Comparison of ENCODE assay signal across 13 mouse cellular contexts in the genomic region with DNA sequence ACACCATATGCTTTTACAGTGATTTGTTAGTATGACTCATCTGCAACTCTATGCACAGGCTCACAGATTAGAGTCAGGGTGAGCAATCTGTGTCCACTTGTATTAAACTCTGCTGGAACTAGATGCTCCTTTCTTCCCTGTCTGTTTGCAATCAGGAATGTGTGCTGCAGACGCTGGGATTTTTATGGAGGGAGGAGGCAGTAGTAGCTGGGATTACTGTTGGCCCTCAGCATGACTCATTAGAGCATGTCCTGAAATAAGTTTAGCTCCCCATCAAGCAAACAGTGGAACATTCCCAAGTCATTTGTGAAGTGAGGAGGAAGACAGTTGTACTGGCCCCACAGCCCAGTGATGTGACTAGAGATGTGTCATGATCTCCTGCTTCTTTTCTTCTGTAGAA. TPM values are rescaled to one million over a fixed set of nuclear protein-coding genes. Genes with fewer than 3 reads are reported as not detected.
DNase-seq lines count a peak whose midpoint lies in the region; ATAC-seq and TF ChIP-seq lines count a peak whose summit lies in the region.
"Had no signal": no experiment of that assay in that cellular context is flagged by ENCODE, and none has a peak within 500 bp of the region (broad histone marks: within the 10 kb centered on the region; RNA-seq: fewer than 3 reads in every experiment).

No protein-coding gene starts in this region.

- H3K9me3 ChIP-seq in kidney, postnatal 0 days (replicated peaks; ENCODE audit: low read length): no peaks in the 10 kb centered on the region
- no peaks in the 10 kb centered on the region for H3K9me3 ChIP-seq in heart, embryonic 14.5 days (ENCODE audit: control insufficient read depth, low read length)
- no peaks in the 10 kb centered on the region for H3K9me3 ChIP-seq in hindbrain, embryonic 13.5 days
- H3K9me3 ChIP-seq: liver, embryonic 13.5 days had no signal

- H3K27me3 ChIP-seq in kidney, postnatal 0 days (ENCODE audit: insufficient read depth, low read length): no peaks in the 10 kb centered on the region
- H3K27me3 ChIP-seq in Patski: no peaks in the 10 kb centered on the region
- H3K27me3 ChIP-seq in heart, embryonic 14.5 days (ENCODE audit: control insufficient read depth, insufficient read depth, low read length): no peaks in the 10 kb centered on the region
- no peaks in the 10 kb centered on the region for H3K27me3 ChIP-seq in hindbrain, embryonic 13.5 days
- H3K27me3 ChIP-seq: liver, embryonic 13.5 days had no signal

- CTCF ChIA-PET in Patski (lab: Charles Lee): interaction anchor here (1.9 kb wide), 1 partner anchor 13 kb away, joined by 5 read pairs; no protein-coding TSS in a partner anchor

- H3K4me2 ChIP-seq in kidney, postnatal 0 days (ENCODE audit: low read length): no peak overlapping the region
- no peak overlapping the region for H3K4me2 ChIP-seq in heart, embryonic 14.5 days (ENCODE audit: low read length)
- no peak overlapping the region for H3K4me2 ChIP-seq in hindbrain, embryonic 13.5 days
- H3K4me2 ChIP-seq: liver, embryonic 13.5 days had no signal

- no peak overlapping the region for H3K9ac ChIP-seq in kidney, postnatal 0 days (ENCODE audit: low read depth, low read length)
- H3K9ac ChIP-seq in heart, embryonic 14.5 days (ENCODE audit: low read length): no peak overlapping the region
- H3K9ac ChIP-seq in hindbrain, embryonic 13.5 days: no peak overlapping the region
- H3K9ac ChIP-seq: liver, embryonic 13.5 days had no signal

- ATAC-seq in kidney, postnatal 0 days (replicated peaks; ENCODE audit: low FRiP score, low read depth): no peak
- ATAC-seq in Patski: peak; percentile 74
- no peak for ATAC-seq in heart, embryonic 14.5 days (ENCODE audit: insufficient number of reproducible peaks, insufficient read depth, low FRiP score, low read depth)
- no peak for ATAC-seq in hindbrain, embryonic 13.5 days (ENCODE audit: low FRiP score)
- ATAC-seq: activated CD4-positive, CD25-positive, alpha-beta regulatory T cell, adult 4 months had no signal

- in situ Hi-C loops in Patski (cut with MboI; ENCODE audit: low pct_unique_long_range_greater_than_20kb): no loop called here

- 18% methylated on average over 1 of the region's 1 CpGs for WGBS in kidney, postnatal 0 days
- 6% methylated on average over 1 of the region's 1 CpGs for WGBS in heart, embryonic 14.5 days
- 48% methylated on average over 1 of the region's 1 CpGs for WGBS in hindbrain, embryonic 13.5 days

- POLR2A ChIA-PET in Patski (lab: Charles Lee): no interaction called here

- H3K27ac ChIP-seq in kidney, postnatal 0 days: no peak overlapping the region
- H3K27ac ChIP-seq in heart, embryonic 14.5 days (replicated peaks in 1 of 2; ENCODE audit: control insufficient read depth in 1 of 2, insufficient read depth in 1 of 2, low read depth in 2 of 2, low read length in 2 of 2): peak overlapping the region; percentile 7 to 61; a peak in 3 of 4 replicates
- no peak overlapping the region for H3K27ac ChIP-seq in hindbrain, embryonic 13.5 days
- H3K27ac ChIP-seq: left cerebral cortex, adult 2 months; liver, embryonic 13.5 days had no signal

- H3K4me1 ChIP-seq in kidney, postnatal 0 days (replicated peaks; ENCODE audit: insufficient read depth, low read length): no peaks in the 10 kb centered on the region; the same call in 1 of the 2 replicates
- peaks cover 15 to 38% of the 10 kb centered on the region in 2 experiments for H3K4me1 ChIP-seq in heart, embryonic 14.5 days (ENCODE audit: control insufficient read depth in 2 of 2, insufficient read depth in 2 of 2, low read length in 2 of 2)
- no peaks in the 10 kb centered on the region for H3K4me1 ChIP-seq in hindbrain, embryonic 13.5 days (replicated peaks)

- DNase-seq in kidney, postnatal 0 days (ENCODE audit: low spot score): peak; percentile 19
- DNase-seq in kidney, postnatal 14 days: no peak
- peak; percentile 93 for DNase-seq in 3T3-L1 (ENCODE audit: low read depth, low spot score)
- DNase-seq in Patski (ENCODE audit: low read depth, low spot score): no peak
- DNase-seq in layer of hippocampus, adult 8-10 months (ENCODE audit: low spot score in 2 of 2): no peak
- no peak for DNase-seq in cerebellum, postnatal 14 days
- DNase-seq: cerebellum, postnatal 36 days; kidney, adult 9 months; liver, embryonic 13.5 days had no signal

- H3K4me3 ChIP-seq in kidney, postnatal 0 days (replicated peaks; ENCODE audit: low read depth, low read length): no peak overlapping the region
- H3K4me3 ChIP-seq in heart, embryonic 14.5 days (ENCODE audit: control insufficient read depth in 1 of 2, insufficient read depth in 1 of 2, low read depth in 1 of 2, low read length in 2 of 2): no peak overlapping the region
- no peak overlapping the region for H3K4me3 ChIP-seq in hindbrain, embryonic 13.5 days
- H3K4me3 ChIP-seq: left cerebral cortex, adult 2 months; liver, embryonic 13.5 days had no signal

- no peak for TF ChIP-seq CTCF in kidney, postnatal 0 days (IDR thresholded peaks at IDR 0.05; ENCODE audit: low read depth)
- TF ChIP-seq CTCF in Patski (IDR thresholded peaks at IDR 0.05): no peak

- H3K36me3 ChIP-seq in kidney, postnatal 0 days (ENCODE audit: insufficient read depth, low read length): no peaks in the 10 kb centered on the region
- H3K36me3 ChIP-seq in heart, embryonic 14.5 days (ENCODE audit: control insufficient read depth, insufficient read depth, low read length): no peaks in the 10 kb centered on the region
- no peaks in the 10 kb centered on the region for H3K36me3 ChIP-seq in hindbrain, embryonic 13.5 days
- H3K36me3 ChIP-seq: liver, embryonic 13.5 days had no signal

RNA-seq across cellular contexts. Expression of gene Pcdh7, which starts 38.0 kb away (rescaled TPM):
- polyA plus RNA-seq in kidney, postnatal 0 days (2015; fragmentation: Nextera tagmentation; extraction: Ambion mirVana): 3.5 and 3.6 TPM in 2 replicates
- polyA plus RNA-seq in Patski (2021): 139 TPM
- 32.9 and 35.6 TPM in 2 replicates for polyA plus RNA-seq in heart, embryonic 14.5 days (2014; fragmentation: Nextera tagmentation; extraction: Ambion mirVana)
- 10 to 100 TPM; 67.4 to 71.7 (median 69.7) TPM for total RNA-seq in layer of hippocampus, adult 8-10 months (2022)
- 20.0 and 22.6 TPM in 2 replicates for polyA plus RNA-seq in hindbrain, embryonic 13.5 days (2015; fragmentation: Nextera tagmentation; extraction: Ambion mirVana)
- polyA plus RNA-seq: activated CD4-positive, CD25-positive, alpha-beta regulatory T cell, adult 4 months had no signal

Comparison
In these comparisons a context has a peak if more than half of its experiments do, and no peak if none do; other contexts are left out.
1. DNase-seq: peak in kidney, postnatal 0 days (single experiment) and 3T3-L1 (single experiment); none in kidney, postnatal 14 days (single experiment), Patski (single experiment), layer of hippocampus, adult 8-10 months (0 of 2) and cerebellum, postnatal 14 days (0 of 2).
2. H3K27ac ChIP-seq: peak in heart, embryonic 14.5 days (2 of 2); none in kidney, postnatal 0 days (single experiment) and hindbrain, embryonic 13.5 days (single experiment).